Mouse (Mus musculus) hindbrain, embryonic 12.5 days (tissue): Measurements from ENCODE around the gene Hes7. TPM values are rescaled to one million over a fixed set of nuclear protein-coding genes. Genes with fewer than 3 reads are reported as not detected.
A peak's percentile ranks its signal among the peaks of the same experiment; 100 is the strongest.

Source experiments
- ATAC-seq: fragments of 200-750 bp; cut with Nextera tagmentation; 2 replicates; pipeline ENCODE4 v1.8.0; 2017; ENCODE audit warnings: moderate TSS enrichment; ENCODE audit not compliant: low FRiP score
- H3K27ac ChIP-seq: fragments of 300-500 bp; sonication (generic); 2 replicates; pipeline ENCODE4 v1.5.1; 2016; ENCODE audit warnings: mild to moderate bottlenecking
- H3K27me3 ChIP-seq: fragments of 300-500 bp; sonication (generic); 2 replicates; pipeline ENCODE4 v1.6.1; 2016; ENCODE audit warnings: mild to moderate bottlenecking
- H3K36me3 ChIP-seq: fragments of 300-500 bp; sonication (generic); 2 replicates; pipeline ENCODE4 v1.6.1; 2016; ENCODE audit warnings: mild to moderate bottlenecking
- H3K4me1 ChIP-seq: fragments of 300-500 bp; sonication (generic); 2 replicates; pipeline ENCODE4 v1.6.1; 2016
- H3K4me2 ChIP-seq: fragments of 300-500 bp; sonication (generic); replicated peaks from 2 replicates; pipeline ENCODE4 v1.6.1; 2016; ENCODE audit warnings: mild to moderate bottlenecking
- H3K4me3 ChIP-seq: fragments of 300-500 bp; sonication (generic); 2 replicates; pipeline ENCODE4 v1.5.1; 2016; ENCODE audit warnings: mild to moderate bottlenecking
- H3K9ac ChIP-seq: fragments of 300-500 bp; sonication (generic); 2 replicates; pipeline ENCODE4 v1.6.1; 2016; ENCODE audit warnings: mild to moderate bottlenecking, moderate library complexity
- H3K9me3 ChIP-seq: fragments of 300-500 bp; sonication (generic); replicated peaks from 2 replicates; pipeline ENCODE4 v1.6.1; 2016; ENCODE audit warnings: mild to moderate bottlenecking
- WGBS: fragments of 180-500 bp; shearing (Covaris S2); methylation state at CpG from one replicate; pipeline ENCODE4 v1.1.7; 2016; 5-methylcytosine and 5-hydroxymethylcytosine counted together
- polyA plus RNA-seq: library from polyadenylated mRNA; unstranded; fragments of >200 nt; fragmentation: Nextera tagmentation; extraction: Ambion mirVana; gene quantifications from 2 replicates; pipeline ENCODE4 v1.2.1, GENCODE M21; 2016

The Hes7 gene
- polyA plus RNA-seq, 1 experiment from 2014 or later, result 0.49 TPM

GRCm38 (mm10) chr11:69125041-69125851 lies 5.0 kb downstream of the Hes7 start:
- Histone ChIP-seq H3K9ac (peak overlapping the region; percentile 61), H3K27ac (0 out of 2 replicates have a peak overlapping the region, but pooled peaks have one; percentile 31), H3K27me3 (peaks cover 27% of the 10 kb centered on the region), H3K9me3 (no peaks in the 10 kb centered on the region), H3K4me2 (peak overlapping the region; percentile 75), H3K4me1 (peaks cover 26% of the 10 kb centered on the region), H3K36me3 (no peaks in the 10 kb centered on the region), H3K4me3 (peak overlapping the region; percentile 55)
- ATAC-seq, result peak; percentile 33
- under 1% methylated on average over 24 of the region's 24 CpGs for WGBS

GRCm38 (mm10) chr11:69125852-69125918 lies 5.5 kb downstream of the Hes7 start, which contains the start of gene Aloxe3:
TSS of gene Aloxe3 (plus strand) at chr11:69125896.
- H3K27ac ChIP-seq, result 0 out of 2 replicates have a peak within 1 kb of the TSS, but pooled peaks have one; percentile 31
- peaks cover 22% of the 10 kb centered on the region for H3K4me1 ChIP-seq
- no peaks in the 10 kb centered on the region for H3K36me3 ChIP-seq
- peak within 1 kb of the TSS; percentile 55 for H3K4me3 ChIP-seq
- no peaks in the 10 kb centered on the region for H3K9me3 ChIP-seq
- H3K9ac ChIP-seq, result peak within 1 kb of the TSS; percentile 61
- 11% methylated on average over 3 of the region's 3 CpGs for WGBS
- no peak for ATAC-seq
- H3K27me3 ChIP-seq, result peaks cover 22% of the 10 kb centered on the region
- peak within 1 kb of the TSS; percentile 75 for H3K4me2 ChIP-seq

- H3K9ac ChIP-seq, result peak overlapping the region; percentile 61
- ATAC-seq, result no peak
Observed at GRCm38 (mm10) chr11:69125919-69126705, 5.9 kb downstream of the Hes7 start.

GRCm38 (mm10) chr11:69126706-69127095 lies 6.5 kb downstream of the Hes7 start:
- Histone ChIP-seq H3K4me2 (peak overlapping the region; percentile 75), H3K27ac (no peak overlapping the region), H3K36me3 (no peaks in the 10 kb centered on the region), H3K9ac (no peak overlapping the region), H3K4me3 (no peak overlapping the region), H3K4me1 (peaks cover 12% of the 10 kb centered on the region), H3K27me3 (peaks cover 15% of the 10 kb centered on the region), H3K9me3 (no peaks in the 10 kb centered on the region)
- no peak for ATAC-seq
- 30% methylated on average over 2 of the region's 2 CpGs for WGBS

More at GRCm38 (mm10) chr11:69125919-69126705, 5.9 kb downstream of the Hes7 start:
- Histone ChIP-seq H3K4me2 (peak overlapping the region; percentile 75), H3K9me3 (no peaks in the 10 kb centered on the region), H3K27ac (no peak overlapping the region), H3K4me1 (peaks cover 18% of the 10 kb centered on the region), H3K36me3 (no peaks in the 10 kb centered on the region), H3K27me3 (peaks cover 18% of the 10 kb centered on the region), H3K4me3 (peak overlapping the region; percentile 55)
- 12% methylated on average over 20 of the region's 20 CpGs for WGBS

- Histone ChIP-seq H3K4me2 (no peak overlapping the region), H3K9me3 (no peaks in the 10 kb centered on the region), H3K9ac (no peak overlapping the region), H3K27me3 (peaks cover 27% of the 10 kb centered on the region), H3K36me3 (no peaks in the 10 kb centered on the region), H3K4me1 (peaks cover 10% of the 10 kb centered on the region), H3K27ac (no peak overlapping the region), H3K4me3 (no peak overlapping the region)
- no peak for ATAC-seq
- 75% methylated on average over 8 of the region's 8 CpGs for WGBS
Observed at GRCm38 (mm10) chr11:69128426-69129122, 8.4 kb downstream of the Hes7 start.

DNA sequence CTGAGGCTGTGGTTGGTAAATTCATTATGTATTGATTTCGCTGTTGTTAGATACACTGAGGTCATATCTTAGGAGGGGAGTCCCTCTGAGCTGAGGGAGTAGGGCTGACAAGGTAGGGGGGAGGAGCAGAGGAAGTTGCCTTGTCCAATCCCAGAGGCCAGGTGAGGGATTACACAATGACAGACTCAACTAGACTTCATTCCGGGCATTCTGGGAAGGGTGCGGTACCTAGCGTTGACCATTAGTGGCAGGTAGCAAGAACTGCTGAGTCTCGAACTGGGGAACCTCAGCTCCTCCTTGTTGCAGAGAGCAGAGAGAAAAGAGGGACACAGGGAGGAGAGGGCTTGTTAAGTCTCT lies 13.3 kb downstream of the Hes7 start:
- Histone ChIP-seq H3K36me3 (no peaks in the 10 kb centered on the region), H3K27me3 (peaks cover 26% of the 10 kb centered on the region), H3K4me1 (peaks cover 13% of the 10 kb centered on the region; the same call in 1 of the 2 replicates), H3K4me3 (peak overlapping the region; percentile 44), H3K9me3 (no peaks in the 10 kb centered on the region), H3K27ac (no peak overlapping the region), H3K4me2 (peak overlapping the region; percentile 67), H3K9ac (no peak overlapping the region; the same call in 1 of the 2 replicates)
- 16% methylated on average over 5 of the region's 5 CpGs for WGBS
- no peak for ATAC-seq

DNA sequence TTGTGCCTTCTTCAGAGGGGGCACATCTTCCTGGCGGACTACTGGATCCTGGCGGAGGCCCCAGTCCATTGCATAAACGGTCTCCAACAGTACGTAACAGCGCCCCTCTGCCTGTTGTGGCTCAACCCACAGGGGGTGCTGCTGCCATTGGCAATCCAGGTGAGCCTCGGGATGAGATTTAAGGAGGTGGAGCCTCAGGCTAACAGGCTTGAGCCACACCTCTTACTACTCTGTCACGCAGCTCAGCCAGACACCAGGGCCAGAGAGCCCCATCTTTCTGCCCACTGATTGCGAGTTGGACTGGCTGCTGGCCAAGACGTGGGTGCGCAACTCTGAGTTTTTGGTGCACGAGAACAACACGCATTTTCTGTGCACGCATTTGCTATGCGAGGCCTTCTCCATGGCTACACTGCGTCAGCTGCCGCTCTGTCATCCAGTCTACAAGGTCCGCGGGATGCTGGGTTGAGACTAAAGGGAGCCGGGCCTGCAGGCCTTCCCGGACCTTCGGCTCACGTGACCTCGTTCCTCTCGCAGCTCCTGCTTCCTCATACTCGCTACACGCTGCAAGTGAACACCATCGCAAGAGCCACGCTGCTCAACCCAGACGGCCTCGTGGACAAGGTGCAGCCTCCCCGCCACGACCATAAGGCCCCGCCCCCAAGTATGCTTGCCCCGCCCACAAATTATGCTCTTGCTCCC lies 13.9 kb downstream of the Hes7 start:
- H3K4me3 ChIP-seq, result peak overlapping the region; percentile 44
- H3K4me1 ChIP-seq, result peaks cover 13% of the 10 kb centered on the region; the same call in 1 of the 2 replicates
- peak overlapping the region; percentile 67 for H3K4me2 ChIP-seq
- H3K27ac ChIP-seq, result no peak overlapping the region
- no peaks in the 10 kb centered on the region for H3K9me3 ChIP-seq
- WGBS, result 1% methylated on average over 34 of the region's 34 CpGs
- H3K36me3 ChIP-seq, result no peaks in the 10 kb centered on the region
- H3K9ac ChIP-seq, result peak overlapping the region; percentile 49
- H3K27me3 ChIP-seq, result peaks cover 26% of the 10 kb centered on the region
- peak; percentile 67 for ATAC-seq

GRCm38 (mm10) chr11:69134622-69134968 lies 14.4 kb downstream of the Hes7 start:
- Histone ChIP-seq H3K4me2 (peak overlapping the region; percentile 67), H3K27me3 (peaks cover 26% of the 10 kb centered on the region), H3K27ac (no peak overlapping the region), H3K9ac (peak overlapping the region; percentile 49; the same call in 1 of the 2 replicates), H3K4me3 (peak overlapping the region; percentile 44), H3K4me1 (peaks cover 13% of the 10 kb centered on the region; the same call in 1 of the 2 replicates), H3K36me3 (no peaks in the 10 kb centered on the region), H3K9me3 (no peaks in the 10 kb centered on the region)
- ATAC-seq, result peak; percentile 60; the same call in 1 of the 2 replicates
- WGBS, result 32% methylated on average over 8 of the region's 8 CpGs

DNA sequence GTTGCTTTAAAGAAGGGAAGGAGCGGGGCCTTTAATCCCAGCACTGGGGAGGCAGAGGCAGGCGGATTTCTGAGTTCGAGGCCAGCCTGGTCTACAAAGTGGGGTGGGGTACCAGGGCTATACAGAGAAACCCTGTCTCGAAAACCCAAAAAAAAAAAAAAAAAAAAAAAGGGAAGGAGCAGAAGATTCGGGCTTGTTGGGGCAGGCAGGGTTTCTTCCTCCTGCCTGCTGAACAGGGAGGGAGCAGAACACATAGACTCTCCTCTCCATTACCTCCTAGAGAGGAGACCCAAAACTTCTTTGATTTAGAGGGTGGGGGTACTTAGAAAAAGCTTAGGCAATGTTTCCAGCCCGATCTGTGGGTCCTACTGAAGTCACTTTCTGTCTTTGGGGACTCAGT lies 15.2 kb downstream of the Hes7 start:
- peaks cover 13% of the 10 kb centered on the region; the same call in 1 of the 2 replicates for H3K4me1 ChIP-seq
- no peak overlapping the region for H3K4me3 ChIP-seq
- WGBS, result 94% methylated on average over 6 of the region's 6 CpGs
- peaks cover 29% of the 10 kb centered on the region for H3K27me3 ChIP-seq
- no peak overlapping the region for H3K9ac ChIP-seq
- H3K27ac ChIP-seq, result no peak overlapping the region
- no peaks in the 10 kb centered on the region for H3K9me3 ChIP-seq
- H3K4me2 ChIP-seq, result no peak overlapping the region
- H3K36me3 ChIP-seq, result no peaks in the 10 kb centered on the region
- no peak for ATAC-seq

GRCm38 (mm10) chr11:69147546-69147945 lies 27.3 kb downstream of the Hes7 start:
- Histone ChIP-seq H3K4me3 (no peak overlapping the region), H3K4me1 (no peaks in the 10 kb centered on the region), H3K27me3 (peaks cover 10% of the 10 kb centered on the region), H3K27ac (no peak overlapping the region), H3K9me3 (no peaks in the 10 kb centered on the region), H3K9ac (no peak overlapping the region), H3K4me2 (no peak overlapping the region), H3K36me3 (no peaks in the 10 kb centered on the region)
- 77% methylated on average over 7 of the region's 7 CpGs for WGBS
- no peak for ATAC-seq

GRCm38 (mm10) chr11:69148451-69148960 lies 28.3 kb downstream of the Hes7 start:
- no peaks in the 10 kb centered on the region for H3K4me1 ChIP-seq
- H3K4me2 ChIP-seq, result no peak overlapping the region
- H3K9ac ChIP-seq, result no peak overlapping the region
- no peak overlapping the region for H3K4me3 ChIP-seq
- peaks cover 11% of the 10 kb centered on the region for H3K27me3 ChIP-seq
- 85% methylated on average over 5 of the region's 5 CpGs for WGBS
- no peak for ATAC-seq
- no peaks in the 10 kb centered on the region for H3K36me3 ChIP-seq
- H3K9me3 ChIP-seq, result no peaks in the 10 kb centered on the region
- no peak overlapping the region for H3K27ac ChIP-seq

GRCm38 (mm10) chr11:69149728-69150127 lies 29.5 kb downstream of the Hes7 start:
- no peaks in the 10 kb centered on the region for H3K36me3 ChIP-seq
- no peak for ATAC-seq
- H3K4me2 ChIP-seq, result no peak overlapping the region
- H3K9ac ChIP-seq, result no peak overlapping the region; the same call in 1 of the 2 replicates
- no peak overlapping the region for H3K27ac ChIP-seq
- H3K27me3 ChIP-seq, result peaks cover 14% of the 10 kb centered on the region
- 81% methylated on average over 6 of the region's 6 CpGs for WGBS
- no peaks in the 10 kb centered on the region for H3K4me1 ChIP-seq
- no peaks in the 10 kb centered on the region for H3K9me3 ChIP-seq
- no peak overlapping the region for H3K4me3 ChIP-seq
